Mouse (Mus musculus): ENCODE data around the gene Nr6a1.

Gene Nr6a1

GRCm38 (mm10) chr2:38937396-38937795 lies 9.9 kb upstream of the Nr6a1 start:
- DNase-seq (ENCODE audit: low read depth, low spot score) = no peak

GRCm38 (mm10) chr2:38936721-38937378 lies 9.4 kb upstream of the Nr6a1 start:
- DNase-seq (ENCODE audit: low read depth, low spot score) = no peak

GRCm38 (mm10) chr2:38934936-38935335 lies 7.4 kb upstream of the Nr6a1 start:
- no peak for DNase-seq (ENCODE audit: low read depth, low spot score)

GRCm38 (mm10) chr2:38933931-38934330 lies 6.4 kb upstream of the Nr6a1 start:
- no peak for DNase-seq (ENCODE audit: low read depth, low spot score)

GRCm38 (mm10) chr2:38931851-38932667 lies 4.6 kb upstream of the Nr6a1 start, which contains the start of gene Olfml2a:
Gene Olfml2a, plus strand, starts transcription at chr2:38931978.
- DNase-seq (ENCODE audit: low read depth, low spot score) = no peak

- no peak for DNase-seq (ENCODE audit: low read depth, low spot score)
Observed at GRCm38 (mm10) chr2:38930269-38930668, 2.8 kb upstream of the Nr6a1 start.

GRCm38 (mm10) chr2:38926145-38926891 lies 1.2 kb downstream of the Nr6a1 start:
- DNase-seq (ENCODE audit: low read depth, low spot score) = peak; percentile 94

- DNase-seq (ENCODE audit: low read depth, low spot score) = no peak
Observed at GRCm38 (mm10) chr2:38925171-38926080, 2.1 kb downstream of the Nr6a1 start.

GRCm38 (mm10) chr2:38924571-38924970 lies 2.9 kb downstream of the Nr6a1 start:
- DNase-seq (ENCODE audit: low read depth, low spot score) = no peak

GRCm38 (mm10) chr2:38923911-38924310 lies 3.6 kb downstream of the Nr6a1 start:
- no peak for DNase-seq (ENCODE audit: low read depth, low spot score)

GRCm38 (mm10) chr2:38923471-38923870 lies 4.0 kb downstream of the Nr6a1 start:
- no peak for DNase-seq (ENCODE audit: low read depth, low spot score)

GRCm38 (mm10) chr2:38921374-38921773 lies 6.1 kb downstream of the Nr6a1 start:
- no peak for DNase-seq (ENCODE audit: low read depth, low spot score)

- DNase-seq (ENCODE audit: low read depth, low spot score) = no peak
Observed at GRCm38 (mm10) chr2:38916947-38917691, 10.4 kb downstream of the Nr6a1 start.

GRCm38 (mm10) chr2:38914965-38915364 lies 12.5 kb downstream of the Nr6a1 start:
- no peak for DNase-seq (ENCODE audit: low read depth, low spot score)

- no peak for DNase-seq (ENCODE audit: low read depth, low spot score)
Observed at GRCm38 (mm10) chr2:38914517-38914916, 13.0 kb downstream of the Nr6a1 start.

GRCm38 (mm10) chr2:38908604-38909003 lies 18.9 kb downstream of the Nr6a1 start:
- no peak for DNase-seq (ENCODE audit: low read depth, low spot score)

- DNase-seq (ENCODE audit: low read depth, low spot score) = peak; percentile 50
Observed at GRCm38 (mm10) chr2:38906097-38906496, 21.4 kb downstream of the Nr6a1 start.

- DNase-seq (ENCODE audit: low read depth, low spot score) = no peak
Observed at GRCm38 (mm10) chr2:38904290-38904689, 23.2 kb downstream of the Nr6a1 start.

- DNase-seq (ENCODE audit: low read depth, low spot score) = no peak
Observed at GRCm38 (mm10) chr2:38902866-38903265, 24.6 kb downstream of the Nr6a1 start.

GRCm38 (mm10) chr2:38880907-38881672 lies 46.4 kb downstream of the Nr6a1 start:
- no peak for DNase-seq (ENCODE audit: low read depth, low spot score)
